Mouse (Mus musculus): Measurements from ENCODE around the gene Gadd45g. TPM values are rescaled to one million over a fixed set of nuclear protein-coding genes. Genes with fewer than 3 reads are reported as not detected.

Gadd45g gene
- 10 to 100 TPM; 28.4 to 87.1 TPM for total RNA-seq (2021)
- long read RNA-seq, experiment 1, transcript Gadd45g-201 (4 exons, 1,071 nt): major isoform, 316 of 356 reads
- long read RNA-seq, experiment 1, transcript Gadd45g-202 (3 exons, 863 nt): minor isoform, 5 of 356 reads
- long read RNA-seq, experiment 1, partial matches to known transcripts: 12 of 356 reads
- long read RNA-seq, experiment 1, other reads (novel, unspliced or antisense): 23 of 356 reads
- long read RNA-seq, experiment 2, transcript Gadd45g-201 (4 exons, 1,071 nt): major isoform, 107 of 126 reads
- long read RNA-seq, experiment 2, partial matches to known transcripts: 6 of 126 reads
- long read RNA-seq, experiment 2, other reads (novel, unspliced or antisense): 12 of 126 reads

GRCm38 (mm10) chr13:51846301-51846867 lies at the start of gene Gadd45g:
Gene Gadd45g (plus strand): TSS chr13:51846678.
- DNase-seq: peak; percentile 98

- DNase-seq: no peak
Measured at GRCm38 (mm10) chr13:51797899-51798746, 48.4 kb upstream of the Gadd45g start.

GRCm38 (mm10) chr13:51799735-51800522 lies 46.5 kb upstream of the Gadd45g start:
- no peak for DNase-seq

GRCm38 (mm10) chr13:51800921-51801320 lies 45.6 kb upstream of the Gadd45g start:
- no peak for DNase-seq

GRCm38 (mm10) chr13:51805634-51806033 lies 40.8 kb upstream of the Gadd45g start:
- DNase-seq: no peak

- peak; percentile 51 for DNase-seq
Measured at GRCm38 (mm10) chr13:51806220-51806619, 40.3 kb upstream of the Gadd45g start.

- DNase-seq: peak; percentile 46
Measured at GRCm38 (mm10) chr13:51808141-51808540, 38.3 kb upstream of the Gadd45g start.

GRCm38 (mm10) chr13:51813621-51814615 lies 32.6 kb upstream of the Gadd45g start:
- no peak for DNase-seq

- DNase-seq: no peak
Measured at GRCm38 (mm10) chr13:51814646-51815045, 31.8 kb upstream of the Gadd45g start.

GRCm38 (mm10) chr13:51815865-51816504 lies 30.5 kb upstream of the Gadd45g start:
- peak; percentile 21 for DNase-seq

- peak; percentile 29 for DNase-seq
Measured at GRCm38 (mm10) chr13:51816559-51817041, 29.9 kb upstream of the Gadd45g start.

- DNase-seq: no peak
Measured at GRCm38 (mm10) chr13:51818170-51818943, 28.1 kb upstream of the Gadd45g start.

GRCm38 (mm10) chr13:51818944-51819326 lies 27.5 kb upstream of the Gadd45g start:
- DNase-seq: no peak

GRCm38 (mm10) chr13:51819351-51819750 lies 27.1 kb upstream of the Gadd45g start:
- DNase-seq: peak; percentile 41

- no peak for DNase-seq
Measured at GRCm38 (mm10) chr13:51821988-51822387, 24.5 kb upstream of the Gadd45g start.

GRCm38 (mm10) chr13:51823822-51824495 lies 22.5 kb upstream of the Gadd45g start:
- DNase-seq: no peak

GRCm38 (mm10) chr13:51830744-51831450 lies 15.6 kb upstream of the Gadd45g start:
- peak; percentile 52 for DNase-seq

GRCm38 (mm10) chr13:51832491-51832890 lies 14.0 kb upstream of the Gadd45g start:
- DNase-seq: no peak
